Mouse (Mus musculus) layer of hippocampus, adult 11-12 months (tissue): Measurements from ENCODE around the gene Olfr221.
A peak's percentile ranks its signal among the peaks of the same experiment; 100 is the strongest.

ENCODE experiments used
- DNase-seq: peaks from one replicate; pipeline ENCODE4 v3.0.0; 2022; ENCODE audit warnings: low spot score

The Olfr221 gene

DNA sequence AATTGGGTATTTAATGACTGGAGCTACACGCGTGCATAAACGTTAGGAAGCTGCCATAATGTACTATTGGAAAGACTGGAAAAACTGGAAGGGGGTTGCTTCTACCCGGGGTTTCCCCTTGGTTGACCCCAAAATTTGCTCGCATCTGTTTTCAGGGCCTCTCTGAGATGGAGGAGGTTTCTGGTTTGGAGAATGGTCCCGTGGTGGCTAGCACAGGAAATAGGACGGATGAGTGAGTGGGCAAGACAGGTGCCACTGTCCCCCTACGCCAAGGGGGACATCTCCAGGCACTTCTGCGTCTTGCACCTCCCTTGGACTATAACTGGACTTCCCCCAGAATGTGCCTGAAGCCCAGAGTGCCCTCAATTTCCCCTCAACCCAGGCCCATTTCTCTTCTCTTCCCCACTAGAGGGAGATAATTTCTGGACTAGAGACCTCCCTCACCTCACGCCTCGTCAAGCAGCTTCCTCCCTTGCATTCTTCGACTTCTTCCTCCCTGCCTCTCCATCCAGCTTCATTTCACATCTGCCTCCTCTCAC is 23.1 kb downstream of the Olfr221 start:
- DNase-seq: no peak

DNA sequence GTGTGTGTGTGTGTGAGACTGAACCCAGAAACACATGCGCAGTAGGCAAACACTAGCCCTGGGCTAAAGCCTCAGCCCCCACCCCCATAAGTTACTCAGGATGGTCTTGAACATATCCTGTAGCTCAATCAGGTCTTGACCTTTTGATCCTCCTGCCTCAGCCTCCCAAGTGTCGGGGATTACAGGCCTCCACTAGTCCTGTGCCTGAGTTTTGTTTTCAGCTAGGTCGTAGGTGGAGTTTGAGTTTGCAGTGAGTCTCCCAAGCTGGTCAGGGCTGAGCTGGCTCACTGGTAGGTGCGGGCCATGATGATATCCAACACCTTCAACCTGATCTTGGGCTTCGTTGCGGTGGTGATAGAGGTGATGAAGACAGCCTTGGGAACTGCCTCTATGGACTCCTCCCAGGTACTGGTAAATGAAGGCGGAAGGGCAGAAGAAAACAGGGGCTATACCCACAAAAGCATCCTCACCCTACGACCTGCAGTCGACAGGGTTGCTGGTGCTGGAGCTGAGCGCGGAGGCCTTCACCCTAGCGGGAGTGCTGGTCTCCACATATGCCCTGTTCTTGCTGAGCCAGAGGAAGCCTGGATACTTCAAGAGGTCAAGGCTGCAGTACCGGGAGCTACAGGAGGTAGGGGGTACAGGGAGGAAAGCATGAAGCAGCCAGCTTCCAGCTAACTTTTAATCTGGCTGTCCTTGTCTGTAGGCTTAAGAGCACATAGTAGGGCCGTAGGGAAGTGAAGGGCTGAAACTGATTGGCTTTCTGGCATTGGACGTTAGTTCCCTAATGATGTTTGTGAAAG is 23.8 kb downstream of the Olfr221 start:
- DNase-seq: no peak

DNA sequence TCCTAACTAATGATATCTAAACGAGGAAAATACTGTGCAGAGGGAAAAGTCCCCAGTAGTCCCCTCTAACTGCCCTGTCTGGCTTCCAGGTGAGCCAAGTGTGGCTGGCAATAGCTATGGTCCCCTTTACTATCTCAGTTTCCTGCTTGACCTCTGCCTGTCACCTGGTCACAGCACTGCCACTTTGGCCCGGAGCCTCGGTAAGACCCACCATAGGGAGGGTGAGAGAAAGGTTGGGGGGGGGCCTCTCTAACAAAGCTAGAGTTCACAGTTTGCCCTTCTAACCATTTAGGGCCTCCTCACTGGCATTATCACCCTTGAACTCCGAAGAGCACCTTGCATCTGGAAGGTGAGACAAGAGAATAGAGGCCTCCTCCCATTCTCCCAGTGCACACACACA is 24.6 kb downstream of the Olfr221 start:
- no peak for DNase-seq

DNA sequence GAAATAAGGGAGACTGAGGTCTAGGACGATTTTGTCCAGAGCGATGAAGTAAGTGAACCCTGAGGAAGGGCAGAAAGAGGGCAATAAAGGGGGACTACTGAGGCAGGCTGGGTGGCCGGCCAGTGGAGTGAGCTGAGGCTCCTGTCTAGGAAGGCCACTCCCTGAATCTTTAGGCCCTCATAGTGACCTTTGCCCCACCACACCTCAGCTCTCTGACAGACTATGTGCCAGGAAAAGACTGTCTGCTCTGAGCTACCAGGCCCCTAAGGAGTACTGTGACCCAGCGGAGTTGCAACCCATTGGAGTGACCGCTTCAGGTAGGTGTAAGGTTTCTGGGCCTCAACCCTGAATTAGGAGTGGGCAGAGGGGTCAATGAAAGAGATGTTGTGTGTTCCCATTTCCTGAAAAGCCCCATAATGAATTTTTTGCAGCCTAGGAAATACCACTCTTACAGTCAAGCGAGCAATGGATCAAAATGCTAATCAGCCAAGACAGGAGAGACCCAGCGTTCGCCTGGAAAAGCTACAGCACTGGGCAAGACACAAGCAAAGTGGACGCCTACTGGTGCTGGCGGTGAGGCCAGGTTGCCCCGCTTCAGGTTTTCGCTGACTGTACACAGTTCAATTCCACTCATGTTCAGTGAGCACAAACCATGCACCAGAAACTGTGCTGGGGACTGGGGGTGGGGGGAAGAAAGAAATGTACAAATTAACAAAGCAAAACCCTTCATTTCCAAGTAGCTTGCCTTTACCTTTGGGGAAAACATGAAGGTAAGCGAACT is 25.4 kb downstream of the Olfr221 start:
- DNase-seq: no peak

DNA sequence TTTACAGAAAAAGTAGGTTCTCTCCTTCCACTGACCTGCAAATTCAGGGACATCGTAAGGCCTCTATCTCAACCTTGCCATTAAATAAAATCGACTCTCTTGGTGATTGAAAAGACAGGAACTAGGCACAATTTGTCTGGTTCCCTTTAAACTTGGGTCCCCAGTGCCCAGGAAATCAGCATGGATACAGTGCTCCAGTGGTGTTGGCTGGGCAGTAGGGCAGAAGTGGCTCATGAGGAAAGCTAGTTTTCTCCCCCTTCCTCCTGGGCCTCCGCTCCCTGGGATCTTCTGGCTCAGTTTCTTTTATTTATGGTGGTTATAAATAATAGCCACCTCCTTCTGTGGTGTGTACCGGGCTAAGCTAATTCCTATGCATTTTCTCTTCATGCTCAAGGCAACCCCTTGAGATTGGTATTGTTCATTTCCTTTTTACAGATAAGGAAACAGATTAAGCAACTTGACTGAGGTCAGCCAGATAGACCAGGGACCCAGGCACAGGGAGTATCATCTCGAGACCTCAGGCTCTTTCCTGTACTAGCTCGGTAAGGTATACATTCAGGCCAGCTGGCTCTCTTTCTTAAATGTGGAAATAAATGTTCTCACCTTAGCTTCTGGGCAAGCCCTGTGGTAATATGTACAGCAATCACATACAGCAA is 26.7 kb downstream of the Olfr221 start, which contains the start of gene Tmem253:
Gene Tmem253 (plus strand): TSS at position 214 of the 656 bp plus-strand sequence.
- no peak for DNase-seq

DNA sequence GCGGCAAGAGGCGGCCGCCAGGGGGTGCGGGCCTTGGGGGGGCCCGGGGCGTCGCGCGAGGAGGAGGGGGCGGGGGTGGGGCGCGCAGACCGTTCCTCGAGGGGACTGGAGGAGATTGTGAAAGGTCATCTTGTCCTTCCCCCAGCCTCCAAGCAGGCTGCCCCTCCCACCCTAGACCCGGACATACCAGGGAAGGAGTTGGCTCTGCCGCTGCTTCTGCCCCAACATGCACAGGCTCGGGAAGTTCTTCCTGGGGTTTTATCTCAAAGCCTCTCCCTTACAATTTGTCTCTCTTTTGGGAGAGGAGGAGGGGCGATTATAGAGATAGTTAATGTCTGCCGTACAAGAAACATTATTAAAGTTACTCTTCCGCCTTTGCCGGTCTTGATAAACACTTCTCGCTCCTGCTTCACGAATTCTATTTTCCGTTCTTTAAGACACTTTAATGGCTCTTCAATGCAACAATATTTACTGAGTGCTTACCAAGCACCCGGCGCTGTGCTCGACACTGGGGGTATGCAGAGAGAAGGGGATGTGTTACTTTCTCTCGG is 27.4 kb downstream of the Olfr221 start:
- DNase-seq: no peak

DNA sequence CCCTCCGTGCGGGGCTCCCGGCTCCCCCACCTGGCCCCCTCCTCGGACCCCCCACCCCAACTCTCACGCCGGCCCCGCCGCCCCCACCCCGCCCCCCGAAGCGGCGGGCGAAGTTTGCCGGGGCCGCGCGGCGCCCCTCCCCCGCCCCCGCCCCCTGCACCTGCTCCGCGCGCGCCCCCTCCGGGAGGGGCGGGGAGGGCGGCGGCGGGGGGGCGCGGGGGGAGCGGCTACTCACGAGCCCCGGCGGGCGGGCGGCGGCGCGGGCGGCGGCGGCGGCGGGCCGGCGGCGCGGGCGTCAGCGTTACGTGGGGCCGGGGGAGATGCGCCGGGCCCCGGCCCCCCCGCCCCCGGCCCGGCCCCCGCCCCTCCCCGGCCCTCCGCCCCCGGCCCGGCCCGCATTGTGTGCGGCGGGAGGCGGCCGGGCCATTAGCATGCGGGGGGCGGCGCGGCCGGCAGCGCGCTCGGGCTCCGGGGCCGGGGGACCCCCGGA is 27.9 kb downstream of the Olfr221 start:
- no peak for DNase-seq

DNA sequence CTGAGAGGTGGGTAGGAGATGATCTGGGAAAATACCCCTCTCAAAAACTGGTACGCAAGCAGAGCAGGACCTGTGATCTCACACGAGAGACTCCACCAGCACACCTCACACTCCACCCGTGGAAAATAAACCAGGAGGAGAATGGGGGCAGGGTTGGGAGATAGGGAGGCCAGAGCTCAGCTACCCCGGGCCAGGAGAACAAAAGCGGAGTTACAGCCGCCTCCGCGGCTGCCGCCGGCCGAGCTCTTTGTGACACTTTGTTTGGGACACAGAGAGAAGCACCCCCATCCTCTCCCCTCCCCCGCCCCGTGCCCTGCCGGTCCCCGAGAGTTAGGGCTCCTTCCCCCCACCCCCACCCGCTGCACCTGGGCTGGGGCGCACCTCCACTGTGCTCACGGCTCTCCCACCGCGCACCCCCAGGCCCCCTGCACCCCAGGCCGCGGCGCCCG is 28.5 kb downstream of the Olfr221 start:
- no peak for DNase-seq

DNA sequence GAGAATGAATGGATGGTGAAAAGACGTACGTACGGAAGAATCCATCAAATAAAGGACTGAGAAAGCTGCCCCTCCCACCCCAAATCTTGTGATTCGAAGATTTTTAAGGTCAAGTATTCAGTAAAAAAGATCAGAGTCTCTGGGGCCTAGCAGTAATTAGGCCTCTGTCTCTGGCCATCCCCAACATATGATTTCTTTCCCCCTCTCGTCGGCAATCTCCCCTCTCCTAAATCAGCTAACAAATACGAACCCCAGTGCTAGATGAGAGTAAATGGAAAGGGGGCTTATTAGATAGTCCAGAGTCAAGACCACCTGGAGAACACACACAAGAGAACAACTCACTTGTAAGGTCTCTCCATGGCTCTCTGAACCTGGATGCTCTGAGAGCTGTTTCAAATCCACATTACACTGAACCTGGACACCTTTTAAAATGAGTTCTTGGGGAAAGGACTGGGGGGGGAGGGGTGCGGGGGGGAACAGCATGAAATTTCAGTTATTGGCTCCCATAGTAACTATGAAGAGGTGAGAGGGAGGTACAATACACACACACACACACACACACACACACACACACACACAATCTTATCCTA is 29.1 kb downstream of the Olfr221 start:
- DNase-seq: no peak

DNA sequence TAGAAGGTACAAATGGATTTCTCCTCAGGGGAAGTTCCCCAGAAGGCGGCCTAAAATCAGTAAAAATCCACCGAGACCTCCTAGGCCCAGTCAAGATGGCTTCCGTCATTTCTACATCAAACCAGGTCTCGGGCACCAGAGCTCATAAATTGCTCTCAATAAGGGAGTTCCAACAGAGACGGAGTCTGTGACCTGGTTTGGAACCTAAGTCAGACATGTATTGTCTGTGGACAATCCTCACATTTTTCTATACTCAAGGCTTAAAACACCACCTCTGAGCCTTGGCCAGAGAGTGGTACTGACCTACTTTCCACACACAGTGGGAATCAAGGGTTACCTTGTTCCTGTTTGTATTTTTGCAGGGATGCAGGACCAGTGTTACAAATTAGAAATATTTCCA is 29.7 kb downstream of the Olfr221 start:
- DNase-seq: no peak

DNA sequence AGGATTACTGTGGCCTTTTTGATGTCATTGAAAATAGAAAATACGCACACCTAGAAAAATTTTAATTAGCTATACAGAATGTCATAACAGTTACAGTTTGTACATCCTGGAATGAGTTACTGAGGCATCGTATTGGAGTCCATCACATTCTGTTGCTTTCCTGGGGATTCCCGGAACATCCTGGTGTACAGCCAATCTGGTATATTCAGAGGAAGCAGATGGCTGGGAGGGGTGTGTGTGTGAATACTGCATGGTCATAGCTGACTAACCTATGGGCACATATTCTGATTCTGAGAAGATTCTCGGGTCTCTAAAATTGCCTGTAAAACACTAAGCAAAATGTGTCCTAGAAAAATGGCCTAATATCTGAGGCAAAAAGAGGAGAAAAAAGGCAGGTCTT is 30.2 kb downstream of the Olfr221 start:
- DNase-seq: no peak

DNA sequence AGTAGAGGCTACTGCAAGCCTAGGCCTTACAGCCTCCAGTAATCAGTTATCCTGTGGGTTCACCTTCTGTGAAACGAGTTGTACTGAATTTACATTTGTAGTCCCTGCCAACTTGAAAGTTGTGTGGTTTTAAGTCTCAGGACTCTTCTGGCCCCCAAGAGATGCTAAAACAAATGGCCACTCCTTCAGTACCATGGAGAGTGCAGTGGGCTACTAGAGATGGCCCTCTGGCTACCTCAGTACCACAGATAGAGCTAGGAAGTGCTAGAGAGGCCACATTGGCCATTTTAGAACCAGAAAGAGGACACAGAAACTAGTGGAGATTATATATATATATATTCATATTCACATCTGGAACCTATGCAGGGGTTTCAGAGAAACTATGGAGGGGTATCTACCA is 30.6 kb downstream of the Olfr221 start:
- no peak for DNase-seq

DNA sequence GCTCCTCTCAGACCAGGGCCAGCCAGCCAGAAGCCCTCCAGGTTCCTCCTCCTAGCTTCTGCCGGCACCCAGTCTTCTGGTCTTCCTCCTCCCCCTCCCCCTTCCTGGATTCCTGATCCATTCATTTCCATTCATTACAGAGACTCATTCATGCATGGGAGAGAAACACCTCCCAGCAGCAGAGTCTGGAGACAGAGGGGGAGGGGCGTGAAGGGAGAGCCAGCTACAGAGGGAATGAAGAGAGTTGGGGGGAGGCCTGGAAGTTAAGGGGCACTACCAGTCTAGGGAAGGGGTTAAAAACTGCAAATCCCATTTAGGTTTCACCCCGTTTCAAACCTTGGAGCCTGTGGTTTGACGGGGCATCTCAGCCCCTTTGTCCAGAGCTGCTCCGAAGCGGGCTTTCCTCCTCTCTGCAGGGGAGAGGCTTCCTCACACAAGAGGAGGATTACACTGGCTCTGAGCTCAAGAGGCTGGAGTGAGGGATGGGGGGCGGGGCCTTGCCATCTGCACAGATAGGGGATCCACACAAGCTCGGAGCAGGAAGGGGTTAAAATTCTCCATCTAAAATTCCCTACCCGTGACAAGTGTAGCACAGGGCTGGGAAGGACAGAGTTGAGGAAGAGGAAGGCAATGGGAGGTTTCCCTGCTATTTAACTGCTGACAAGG is 31.7 kb downstream of the Olfr221 start:
- peak; percentile 61 for DNase-seq

DNA sequence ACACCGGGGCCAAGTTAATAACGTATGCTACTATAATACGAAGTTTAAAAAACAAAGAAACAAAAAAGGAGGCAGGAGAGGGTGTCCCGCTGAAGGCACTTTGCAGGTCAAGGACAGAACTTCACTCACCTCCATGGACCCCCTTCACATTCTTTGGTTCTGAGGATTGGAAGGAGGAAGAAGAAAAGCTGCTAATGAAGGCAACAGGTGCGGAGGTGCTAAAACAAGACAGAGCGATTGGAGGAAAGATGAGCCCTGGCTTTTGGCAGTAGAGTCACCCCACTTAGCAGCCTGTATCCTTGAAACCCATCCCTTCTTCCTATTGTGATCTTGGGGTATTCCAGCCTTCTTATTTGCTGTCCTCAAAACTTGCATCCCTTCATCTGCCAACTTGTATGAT is 32.4 kb downstream of the Olfr221 start:
- no peak for DNase-seq

DNA sequence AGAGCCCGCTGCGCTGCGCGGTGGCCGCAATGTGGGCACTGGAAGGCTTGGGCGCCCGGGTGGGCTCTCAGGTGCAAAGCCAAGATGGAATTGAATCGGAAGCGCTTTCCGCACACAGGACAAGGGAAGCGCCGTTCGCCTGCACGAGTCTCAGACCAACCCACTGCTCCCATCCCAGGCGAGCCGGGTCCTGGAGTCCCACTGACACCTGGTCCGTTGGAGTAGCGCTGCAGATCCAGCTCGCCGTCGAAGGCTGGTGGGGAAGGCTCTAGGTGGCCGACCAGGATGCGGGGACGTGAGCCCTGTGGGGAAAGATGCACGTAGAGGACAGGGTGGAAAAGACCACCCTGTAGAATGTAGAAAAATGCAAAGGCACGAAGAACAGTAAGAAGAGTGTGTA is 32.9 kb downstream of the Olfr221 start:
- no peak for DNase-seq

DNA sequence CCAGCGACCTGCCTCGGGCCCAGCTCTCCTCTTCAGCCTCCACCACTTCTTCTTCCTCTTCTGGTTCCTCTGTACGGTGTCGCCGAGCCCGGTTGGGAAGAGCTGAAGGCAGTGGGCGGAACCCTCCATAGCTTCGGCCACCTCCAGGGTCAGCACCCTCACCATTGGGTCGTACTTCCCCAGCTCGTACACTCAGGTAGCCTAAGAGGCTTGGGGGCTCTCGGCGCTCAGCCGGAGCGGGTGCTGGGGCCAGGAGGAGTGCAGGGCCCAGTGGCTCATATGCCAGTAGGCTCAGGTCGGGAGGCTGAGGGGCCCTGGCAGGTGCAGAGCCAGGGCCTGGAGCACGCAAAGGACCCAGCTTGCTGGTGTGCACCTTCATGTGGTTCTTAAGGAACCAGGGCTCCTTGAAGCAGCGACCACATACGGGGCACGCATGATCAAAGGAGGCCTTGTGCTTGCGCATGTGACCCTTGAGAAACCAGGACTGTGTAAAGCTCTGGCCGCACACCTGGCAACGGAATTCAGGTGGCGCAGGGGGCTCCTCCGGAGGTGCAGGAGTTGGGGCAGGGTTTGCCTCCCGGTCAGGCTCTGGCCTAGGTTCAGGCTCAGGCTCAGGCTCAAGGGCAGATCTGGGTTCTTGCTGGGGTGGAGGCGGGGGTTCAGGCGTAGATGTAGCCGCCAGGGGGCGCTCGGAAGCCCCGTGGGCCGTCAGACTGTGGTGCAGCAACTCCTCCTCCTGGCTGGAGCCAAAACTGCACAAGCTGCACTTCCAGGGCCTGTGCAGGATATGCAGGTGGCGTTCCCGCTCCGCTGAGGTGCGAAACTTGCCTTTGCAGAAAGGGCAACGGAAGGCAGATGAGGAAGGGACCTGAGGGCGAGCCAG is 33.7 kb downstream of the Olfr221 start:
- peak; percentile 94 for DNase-seq

DNA sequence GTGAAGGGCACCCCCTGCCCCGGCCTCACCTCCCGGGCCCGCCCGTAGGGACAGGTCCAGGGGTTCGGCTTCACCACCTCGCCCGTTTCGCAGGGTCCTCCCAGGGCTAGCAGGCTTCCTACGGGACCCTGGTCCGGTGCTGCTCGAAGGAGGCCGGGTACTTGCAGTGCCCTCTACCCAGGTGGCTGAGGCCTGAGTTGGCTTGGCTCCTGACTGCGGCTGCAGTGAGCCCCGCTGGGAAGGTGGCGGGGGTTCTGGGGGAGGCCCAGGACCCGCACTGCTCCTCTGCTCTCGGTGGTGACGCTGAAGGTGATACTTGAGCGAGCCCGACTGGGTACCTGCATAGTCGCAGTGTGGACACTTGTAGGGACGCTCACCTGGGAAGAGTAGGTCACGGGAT is 35.5 kb downstream of the Olfr221 start:
- no peak for DNase-seq

DNA sequence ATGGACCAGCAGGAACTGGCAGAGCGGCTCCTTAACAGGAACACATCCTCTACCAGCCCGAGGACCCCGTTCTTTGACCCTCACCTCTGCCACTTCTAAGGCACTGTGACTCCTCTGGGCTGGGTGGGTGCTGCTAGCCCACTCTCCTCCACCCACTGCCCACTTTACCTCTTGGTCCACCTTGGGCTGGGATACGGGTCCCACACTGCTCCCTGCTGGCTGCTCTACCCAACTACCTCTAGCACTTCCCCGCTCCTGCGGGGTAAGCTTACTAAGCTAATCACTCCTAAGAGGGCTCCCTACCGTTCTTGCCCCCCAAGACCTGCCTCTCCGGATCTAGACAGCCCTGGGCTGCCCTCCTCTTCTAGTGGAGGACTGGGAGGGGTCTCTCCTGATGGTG is 36.0 kb downstream of the Olfr221 start:
- no peak for DNase-seq

DNA sequence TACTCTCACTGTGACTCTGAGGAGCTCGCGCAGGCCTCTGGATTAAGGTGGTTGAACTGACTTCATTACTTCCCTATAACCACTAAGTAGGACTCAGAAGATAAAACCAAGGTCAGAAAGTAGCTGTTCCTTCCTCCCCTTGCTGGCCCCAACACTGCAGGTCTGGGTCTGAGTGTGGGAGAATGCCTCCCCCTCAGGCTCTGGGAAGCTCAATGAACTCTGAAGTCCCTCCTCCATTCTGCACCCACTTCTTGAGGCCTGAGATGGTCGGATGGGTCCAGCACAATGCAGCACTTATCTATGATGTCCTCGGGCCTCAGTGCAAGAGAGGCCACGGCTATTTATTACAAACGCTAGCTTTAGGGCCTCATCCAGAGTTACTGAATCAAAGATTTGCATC is 36.6 kb downstream of the Olfr221 start:
- no peak for DNase-seq

DNA sequence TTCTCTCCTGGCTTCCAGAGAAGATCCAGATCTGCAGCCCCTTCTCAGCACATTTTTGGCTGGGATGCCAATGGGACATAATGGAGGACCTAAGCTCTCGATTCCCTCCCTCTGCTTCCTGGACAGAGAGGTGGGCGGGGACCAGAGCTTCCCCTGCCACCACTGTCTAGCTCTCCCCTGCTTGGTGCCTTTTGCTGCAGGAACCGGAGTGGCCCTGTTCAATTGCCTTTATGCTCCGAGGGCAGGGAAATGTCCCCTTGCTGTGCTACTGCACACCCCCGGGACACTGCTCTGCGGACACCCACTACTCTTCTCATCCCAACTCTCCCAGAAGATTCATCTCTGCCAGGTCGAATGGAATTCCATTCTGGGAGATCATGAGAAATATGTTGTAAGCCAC is 37.1 kb downstream of the Olfr221 start:
- DNase-seq: no peak
